Mouse (Mus musculus): ENCODE measurements around the gene Sprtn. TPM values are rescaled to one million over a fixed set of nuclear protein-coding genes. Genes with fewer than 3 reads are reported as not detected.

The Sprtn gene
- polyA plus RNA-seq, 1 experiment from 2014 or later: 8.3 TPM

DNA sequence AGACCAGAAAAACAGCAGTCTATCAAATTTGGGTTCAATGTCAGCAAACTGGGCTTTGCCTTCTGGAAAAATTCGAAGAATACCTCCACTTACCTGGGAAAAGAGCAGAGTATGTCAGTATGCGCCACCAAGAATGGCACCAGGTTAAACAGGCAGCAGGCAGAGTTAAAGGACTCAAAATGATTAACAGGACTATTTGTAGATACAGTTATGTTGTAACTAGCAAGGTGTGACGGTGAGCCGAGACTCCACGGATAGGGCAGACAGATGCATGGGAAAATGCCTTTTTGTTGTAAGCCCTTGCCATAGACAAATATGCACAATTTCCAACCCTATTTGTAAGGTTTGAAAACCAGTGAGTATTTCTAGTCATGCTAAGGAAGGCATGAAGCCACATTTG, 16.4 kb downstream of the Sprtn start:
- peaks cover 37% of the 10 kb centered on the region for H3K4me1 ChIP-seq (ENCODE audit: control insufficient read depth, insufficient read depth, low read length)
- H3K9ac ChIP-seq (ENCODE audit: low read length): no peak overlapping the region
- H3K4me2 ChIP-seq (ENCODE audit: low read depth, low read length): no peak overlapping the region
- 0 out of 2 replicates have a peak, but pooled peaks cover 4% of the 10 kb centered on the region for H3K9me3 ChIP-seq (replicated peaks; ENCODE audit: control insufficient read depth, low read length)
- H3K27ac ChIP-seq (ENCODE audit: low read length): no peak overlapping the region
- peaks cover 40% of the 10 kb centered on the region for H3K36me3 ChIP-seq (ENCODE audit: control insufficient read depth, insufficient read depth)
- no peak overlapping the region for H3K4me3 ChIP-seq (ENCODE audit: low read length)
- 98% methylated on average over 5 of the region's 5 CpGs for WGBS
- no peak for ATAC-seq (replicated peaks; ENCODE audit: extremely low read depth, insufficient read depth, low FRiP score)
- no peaks in the 10 kb centered on the region for H3K27me3 ChIP-seq (ENCODE audit: control insufficient read depth, insufficient read depth, low read length)

DNA sequence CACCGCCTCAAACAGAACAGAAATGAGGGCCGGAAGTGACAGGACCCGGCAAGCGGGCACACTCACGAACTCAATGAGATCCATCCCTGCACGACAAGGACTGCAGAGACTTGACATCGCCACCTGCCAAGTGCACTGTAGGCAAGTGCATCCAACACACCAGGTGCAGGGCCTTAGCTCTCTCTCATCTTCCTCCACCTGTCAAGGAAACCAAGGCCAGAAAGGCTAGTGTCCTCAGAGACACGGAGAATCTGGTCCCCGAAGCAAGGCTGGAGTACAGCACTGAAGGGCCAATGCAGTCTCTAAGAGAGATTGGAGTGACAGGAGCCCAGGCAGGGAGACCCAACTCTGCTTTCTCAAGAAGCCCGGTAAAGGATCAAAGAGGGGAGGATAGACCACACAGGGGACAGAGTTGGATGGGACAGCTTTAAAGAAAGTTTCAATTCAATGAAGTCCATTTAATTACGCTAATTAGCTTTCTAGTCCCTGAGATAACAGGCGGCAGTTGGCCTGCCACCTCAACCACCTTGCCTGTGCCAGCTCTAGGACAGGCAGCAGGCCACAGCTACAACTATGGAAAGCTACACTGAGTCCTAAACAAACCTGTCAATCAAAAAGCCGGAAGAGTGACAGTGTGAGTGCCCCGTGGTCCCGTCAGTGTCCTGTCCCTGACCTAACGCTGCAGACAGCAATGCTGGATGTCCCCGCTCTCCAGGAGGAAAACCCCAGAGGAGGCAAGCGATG, 20.2 kb downstream of the Sprtn start:
- 70% methylated on average over 18 of the region's 18 CpGs for WGBS
- H3K4me2 ChIP-seq (ENCODE audit: low read depth, low read length): no peak overlapping the region
- H3K27me3 ChIP-seq (ENCODE audit: control insufficient read depth, insufficient read depth, low read length): no peaks in the 10 kb centered on the region
- no peak overlapping the region for H3K27ac ChIP-seq (ENCODE audit: low read length)
- H3K36me3 ChIP-seq (ENCODE audit: control insufficient read depth, insufficient read depth): peaks cover 24% of the 10 kb centered on the region
- no peak overlapping the region for H3K4me3 ChIP-seq (ENCODE audit: low read length)
- no peak for ATAC-seq (replicated peaks; ENCODE audit: extremely low read depth, insufficient read depth, low FRiP score)
- no peak overlapping the region for H3K9ac ChIP-seq (ENCODE audit: low read length)
- peaks cover 53% of the 10 kb centered on the region for H3K4me1 ChIP-seq (ENCODE audit: control insufficient read depth, insufficient read depth, low read length)
- H3K9me3 ChIP-seq (replicated peaks; ENCODE audit: control insufficient read depth, low read length): 0 out of 2 replicates have a peak, but pooled peaks cover 4% of the 10 kb centered on the region

DNA sequence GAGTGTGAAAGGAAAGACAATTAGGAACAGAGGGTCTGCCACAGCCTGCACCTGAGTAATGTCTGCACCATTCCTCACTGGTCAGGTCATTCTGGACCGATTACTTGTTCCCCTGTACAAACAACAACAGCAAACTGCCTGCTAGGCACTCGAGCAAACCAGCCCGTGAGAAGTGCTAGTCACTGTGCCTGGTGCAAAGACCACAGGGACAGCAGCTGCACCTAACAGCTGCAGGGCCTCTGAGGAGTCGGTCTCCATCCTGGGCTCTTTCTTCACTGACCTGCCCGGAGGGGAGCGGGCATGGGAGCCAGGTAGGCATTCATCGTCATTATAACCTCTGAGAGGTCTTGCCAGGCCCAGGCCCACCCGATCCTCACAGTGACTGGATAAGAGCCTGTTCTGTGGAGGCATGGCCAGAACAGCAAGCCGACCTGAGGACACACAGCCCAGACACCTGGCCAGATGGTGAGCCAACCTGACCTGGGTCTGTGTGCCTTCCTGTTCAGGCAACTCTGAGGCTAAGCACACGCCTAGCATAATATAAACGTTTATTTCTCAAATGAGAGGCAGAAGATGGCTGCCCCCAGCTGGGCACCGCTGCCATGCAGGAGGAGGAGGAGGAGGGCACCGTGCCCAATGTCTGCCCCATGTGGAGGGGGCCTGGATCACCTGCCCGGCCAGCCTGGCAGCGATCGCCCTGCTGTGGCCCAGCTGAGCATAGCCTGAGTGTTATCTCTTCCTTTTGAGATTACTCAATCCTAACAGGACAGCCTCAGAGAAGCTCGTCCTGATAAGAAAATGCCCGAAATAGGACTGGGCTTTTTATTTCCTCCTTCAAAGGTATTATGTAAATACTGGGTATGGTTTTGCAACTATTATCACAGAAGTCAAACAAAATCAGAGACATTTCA, 23.9 kb downstream of the Sprtn start:
- Histone ChIP-seq H3K9ac (ENCODE audit: low read length) (peak overlapping the region; percentile 57), H3K36me3 (ENCODE audit: control insufficient read depth, insufficient read depth) (no peaks in the 10 kb centered on the region), H3K4me2 (ENCODE audit: low read depth, low read length) (peak overlapping the region; percentile 43), H3K9me3 (replicated peaks; ENCODE audit: control insufficient read depth, low read length) (no peaks in the 10 kb centered on the region), H3K27me3 (ENCODE audit: control insufficient read depth, insufficient read depth, low read length) (no peaks in the 10 kb centered on the region), H3K4me3 (ENCODE audit: low read length) (no peak overlapping the region), H3K27ac (ENCODE audit: low read length) (peak overlapping the region; percentile 76), H3K4me1 (ENCODE audit: control insufficient read depth, insufficient read depth, low read length) (peaks cover 70% of the 10 kb centered on the region)
- ATAC-seq (replicated peaks; ENCODE audit: extremely low read depth, insufficient read depth, low FRiP score): peak; percentile 12; the same call in 1 of the 2 replicates
- WGBS: 44% methylated on average over 18 of the region's 18 CpGs

DNA sequence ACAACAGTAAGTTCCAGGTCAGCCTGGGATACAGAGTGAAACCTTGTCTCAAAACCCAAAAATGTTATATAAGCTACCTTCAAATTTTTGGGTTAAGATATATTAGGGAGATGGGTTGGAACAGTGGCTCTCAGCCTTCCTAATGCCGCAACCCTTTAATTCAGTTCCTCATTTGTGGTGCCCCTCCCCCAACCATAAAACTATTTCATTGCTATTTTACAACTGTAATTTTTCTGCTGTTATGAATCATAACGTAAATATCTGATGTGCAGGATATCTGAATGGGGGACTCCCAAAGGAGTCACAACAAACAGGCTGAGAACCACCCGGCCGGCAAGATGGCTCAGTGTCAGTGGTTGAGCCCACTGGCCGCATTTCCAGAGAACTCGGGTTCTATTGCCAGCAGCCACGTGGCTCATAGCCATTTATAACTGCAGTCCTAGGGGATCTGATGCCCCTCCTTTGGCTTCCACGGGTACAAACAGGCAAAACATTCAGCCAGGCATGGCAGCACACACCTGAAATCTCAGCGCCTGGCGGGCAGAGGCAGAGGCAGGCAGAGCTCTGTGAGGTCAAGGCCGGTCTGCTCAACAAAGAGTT, 24.9 kb downstream of the Sprtn start:
- no peak for ATAC-seq (replicated peaks; ENCODE audit: extremely low read depth, insufficient read depth, low FRiP score)
- Histone ChIP-seq H3K27ac (ENCODE audit: low read length) (peak overlapping the region; percentile 76; the same call in 1 of the 2 replicates), H3K4me3 (ENCODE audit: low read length) (no peak overlapping the region), H3K36me3 (ENCODE audit: control insufficient read depth, insufficient read depth) (no peaks in the 10 kb centered on the region), H3K27me3 (ENCODE audit: control insufficient read depth, insufficient read depth, low read length) (no peaks in the 10 kb centered on the region), H3K9ac (ENCODE audit: low read length) (no peak overlapping the region), H3K9me3 (replicated peaks; ENCODE audit: control insufficient read depth, low read length) (no peaks in the 10 kb centered on the region), H3K4me2 (ENCODE audit: low read depth, low read length) (peak overlapping the region; percentile 43; the same call in 1 of the 2 replicates), H3K4me1 (ENCODE audit: control insufficient read depth, insufficient read depth, low read length) (peaks cover 73% of the 10 kb centered on the region)
- WGBS: 61% methylated on average over 11 of the region's 11 CpGs

DNA sequence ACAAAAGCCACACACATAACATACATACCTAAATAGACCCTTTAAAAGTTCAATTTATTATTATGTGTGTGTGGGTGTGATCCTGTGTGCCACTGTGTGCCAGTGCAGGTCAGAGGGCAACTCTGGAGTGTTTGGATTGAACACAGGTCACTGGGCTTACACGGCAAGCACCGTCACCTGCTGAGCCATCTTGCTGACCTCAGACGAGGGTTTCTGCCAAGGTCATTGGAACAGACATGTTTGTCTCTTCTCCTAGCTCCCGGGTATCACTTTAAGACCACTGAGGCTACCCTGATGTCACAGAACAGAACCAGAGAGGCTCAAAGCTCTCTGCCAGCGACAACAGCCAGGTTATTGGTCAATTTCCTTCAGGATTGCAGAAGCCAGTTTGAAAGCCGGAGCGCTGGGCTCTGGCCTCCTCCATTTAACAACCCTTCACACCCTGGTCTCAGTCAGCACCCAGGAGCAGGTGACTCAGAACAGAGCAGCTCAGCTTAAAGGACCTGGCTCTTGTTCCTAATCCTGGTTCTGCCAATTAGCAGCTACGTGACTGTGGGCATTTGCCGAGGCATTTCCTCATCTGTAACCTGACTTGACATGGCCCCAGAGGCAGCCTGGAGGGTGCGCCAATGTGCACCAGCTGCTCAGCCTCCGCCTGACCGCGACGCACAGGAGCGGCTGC, 26.4 kb downstream of the Sprtn start:
- H3K9me3 ChIP-seq (replicated peaks; ENCODE audit: control insufficient read depth, low read length): no peaks in the 10 kb centered on the region
- no peaks in the 10 kb centered on the region for H3K27me3 ChIP-seq (ENCODE audit: control insufficient read depth, insufficient read depth, low read length)
- peaks cover 71% of the 10 kb centered on the region for H3K4me1 ChIP-seq (ENCODE audit: control insufficient read depth, insufficient read depth, low read length)
- no peak overlapping the region for H3K4me3 ChIP-seq (ENCODE audit: low read length)
- H3K36me3 ChIP-seq (ENCODE audit: control insufficient read depth, insufficient read depth): no peaks in the 10 kb centered on the region
- no peak overlapping the region for H3K27ac ChIP-seq (ENCODE audit: low read length)
- WGBS: 79% methylated on average over 15 of the region's 15 CpGs
- H3K9ac ChIP-seq (ENCODE audit: low read length): no peak overlapping the region
- H3K4me2 ChIP-seq (ENCODE audit: low read depth, low read length): no peak overlapping the region
- no peak for ATAC-seq (replicated peaks; ENCODE audit: extremely low read depth, insufficient read depth, low FRiP score)

DNA sequence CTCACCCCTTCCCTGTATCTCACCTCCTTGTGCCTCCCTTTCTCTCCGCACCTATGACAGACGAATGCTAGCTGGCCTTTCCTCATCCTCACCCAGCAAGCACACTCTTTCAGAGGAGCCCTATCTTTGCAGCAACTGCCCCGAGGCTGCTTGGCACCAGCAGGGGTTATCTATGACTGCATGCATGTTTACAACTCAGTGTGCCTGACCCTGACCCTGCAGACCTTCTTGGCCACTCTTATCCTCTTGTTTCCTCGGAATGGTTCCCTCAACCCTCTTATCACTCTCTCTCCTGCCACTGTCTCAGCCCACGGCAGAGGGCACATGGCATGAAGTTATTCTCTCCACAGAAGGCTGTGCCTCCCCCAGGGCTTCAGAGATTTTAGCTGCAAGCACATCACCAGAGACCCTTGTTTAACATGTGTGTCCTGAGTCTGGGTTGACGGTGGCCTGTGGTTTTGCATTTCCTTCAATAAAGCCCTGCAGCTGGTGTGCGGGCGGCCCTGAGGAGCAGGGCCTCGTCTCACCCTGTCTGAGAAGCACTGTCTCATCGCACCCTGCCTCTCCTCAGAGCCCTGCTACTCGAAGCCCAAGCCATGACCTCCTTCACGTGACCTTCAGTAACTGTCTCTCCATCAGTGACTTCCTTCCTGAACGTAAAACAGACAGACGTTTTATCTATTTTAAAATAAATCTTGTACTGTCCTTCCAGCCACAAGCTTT, 28.0 kb downstream of the Sprtn start:
- Histone ChIP-seq H3K4me2 (ENCODE audit: low read depth, low read length) (no peak overlapping the region; the same call in 1 of the 2 replicates), H3K36me3 (ENCODE audit: control insufficient read depth, insufficient read depth) (no peaks in the 10 kb centered on the region), H3K27ac (ENCODE audit: low read length) (peak overlapping the region; percentile 83), H3K27me3 (ENCODE audit: control insufficient read depth, insufficient read depth, low read length) (no peaks in the 10 kb centered on the region), H3K4me1 (ENCODE audit: control insufficient read depth, insufficient read depth, low read length) (peaks cover 81% of the 10 kb centered on the region), H3K4me3 (ENCODE audit: low read length) (no peak overlapping the region), H3K9ac (ENCODE audit: low read length) (peak overlapping the region; percentile 45), H3K9me3 (replicated peaks; ENCODE audit: control insufficient read depth, low read length) (no peaks in the 10 kb centered on the region)
- WGBS: 28% methylated on average over 14 of the region's 14 CpGs
- 0 out of 2 replicates have a peak, but pooled peaks have one; percentile 7 for ATAC-seq (replicated peaks; ENCODE audit: extremely low read depth, insufficient read depth, low FRiP score)

DNA sequence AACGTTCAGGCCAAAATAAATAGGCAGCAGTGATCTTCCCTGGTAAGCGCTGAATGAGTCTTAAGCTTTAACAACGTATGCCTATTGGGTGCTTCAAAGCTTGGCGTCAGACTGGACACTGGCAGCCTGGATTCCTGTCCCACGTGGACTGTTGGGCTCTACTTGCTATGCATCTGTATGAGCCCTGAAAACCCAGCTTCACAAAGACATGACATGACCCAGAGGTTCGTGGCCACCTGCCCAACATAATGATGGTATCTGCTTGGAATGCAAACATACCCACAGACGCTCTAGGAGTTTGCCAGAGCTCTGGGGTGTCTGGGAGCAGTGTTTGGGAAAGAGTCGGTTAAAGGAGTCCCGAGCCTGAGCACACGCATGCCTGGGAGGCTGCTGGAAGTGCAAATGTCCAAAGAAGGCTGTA, 28.7 kb downstream of the Sprtn start:
- Histone ChIP-seq H3K9ac (ENCODE audit: low read length) (peak overlapping the region; percentile 45), H3K4me2 (ENCODE audit: low read depth, low read length) (no peak overlapping the region; the same call in 1 of the 2 replicates), H3K4me1 (ENCODE audit: control insufficient read depth, insufficient read depth, low read length) (peaks cover 77% of the 10 kb centered on the region), H3K27me3 (ENCODE audit: control insufficient read depth, insufficient read depth, low read length) (no peaks in the 10 kb centered on the region), H3K4me3 (ENCODE audit: low read length) (no peak overlapping the region), H3K36me3 (ENCODE audit: control insufficient read depth, insufficient read depth) (0 out of 2 replicates have a peak, but pooled peaks cover under 1% of the 10 kb centered on the region), H3K27ac (ENCODE audit: low read length) (peak overlapping the region; percentile 83), H3K9me3 (replicated peaks; ENCODE audit: control insufficient read depth, low read length) (no peaks in the 10 kb centered on the region)
- WGBS: 18% methylated on average over 10 of the region's 10 CpGs
- peak; percentile 63 for ATAC-seq (replicated peaks; ENCODE audit: extremely low read depth, insufficient read depth, low FRiP score)

DNA sequence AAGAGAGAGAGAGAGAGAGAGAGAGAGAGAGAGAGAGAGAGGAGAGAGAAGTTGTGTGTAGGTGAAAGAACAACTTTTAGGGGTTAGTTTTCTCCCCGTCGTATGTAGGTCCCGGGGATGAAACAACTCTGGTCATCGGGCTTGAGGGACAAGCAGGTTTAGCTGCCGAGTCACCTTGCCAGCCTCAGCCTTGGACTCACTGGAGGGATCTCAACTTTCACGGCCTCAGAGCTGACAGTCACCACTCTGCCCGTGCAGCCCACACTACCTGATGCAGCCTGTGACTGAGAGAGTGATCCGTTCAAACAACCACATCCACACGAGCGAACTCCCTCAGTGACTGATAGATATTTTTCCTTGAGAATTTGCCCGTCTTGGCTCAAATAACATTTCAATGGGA, 31.3 kb downstream of the Sprtn start:
- 67% methylated on average over 11 of the region's 11 CpGs for WGBS
- Histone ChIP-seq H3K4me3 (ENCODE audit: low read length) (no peak overlapping the region), H3K4me2 (ENCODE audit: low read depth, low read length) (no peak overlapping the region), H3K9me3 (replicated peaks; ENCODE audit: control insufficient read depth, low read length) (no peaks in the 10 kb centered on the region), H3K36me3 (ENCODE audit: control insufficient read depth, insufficient read depth) (0 out of 2 replicates have a peak, but pooled peaks cover 2% of the 10 kb centered on the region), H3K4me1 (ENCODE audit: control insufficient read depth, insufficient read depth, low read length) (peaks cover 62% of the 10 kb centered on the region), H3K27me3 (ENCODE audit: control insufficient read depth, insufficient read depth, low read length) (no peaks in the 10 kb centered on the region), H3K27ac (ENCODE audit: low read length) (no peak overlapping the region), H3K9ac (ENCODE audit: low read length) (0 out of 2 replicates have a peak overlapping the region, but pooled peaks have one; percentile 38)
- no peak for ATAC-seq (replicated peaks; ENCODE audit: extremely low read depth, insufficient read depth, low FRiP score)

Measured in heart, embryonic 16.5 days (tissue).